Mouse (Mus musculus): ENCODE results near the gene Olfr750.

The Olfr750 gene

DNA sequence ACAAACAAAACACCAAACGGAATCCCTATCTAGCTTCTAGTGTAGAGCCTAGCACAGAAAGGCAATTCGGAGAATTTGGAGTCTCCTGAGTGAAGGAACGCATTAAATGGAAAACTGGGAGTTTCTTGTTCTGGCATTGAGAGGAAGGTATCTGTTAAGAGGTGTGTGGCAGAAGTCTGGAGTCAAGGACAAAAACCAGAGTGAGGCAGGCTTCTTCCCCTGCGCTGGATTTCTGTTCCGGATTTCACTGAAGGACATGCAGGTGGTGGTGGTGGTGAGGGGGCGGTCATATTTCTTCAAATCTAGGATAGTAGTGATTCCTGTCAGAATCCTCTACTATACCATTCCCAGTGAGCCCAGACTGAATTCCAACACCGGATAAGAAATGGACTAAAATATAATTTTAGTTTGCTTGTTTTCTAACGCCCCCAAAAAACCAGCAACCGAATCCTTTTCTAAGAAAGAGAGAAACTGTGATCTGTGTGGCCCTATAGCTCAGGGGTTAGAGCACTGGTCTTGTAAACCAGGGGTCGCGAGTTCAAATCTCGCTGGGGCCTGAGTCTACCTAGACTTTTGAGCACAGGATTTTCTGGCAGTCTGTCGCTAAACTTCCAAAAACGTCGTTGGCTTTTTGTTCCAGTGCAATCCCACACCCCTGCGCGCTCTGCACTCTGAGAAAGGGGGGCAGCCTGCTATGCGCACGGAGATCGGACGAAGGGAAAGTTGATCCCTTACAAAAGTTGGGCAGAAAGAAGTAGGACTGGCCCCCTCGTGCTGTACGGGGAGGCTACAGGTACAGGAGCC, 14.1 kb upstream of the Olfr750 start:
- peak; percentile 76 for DNase-seq (ENCODE audit: low read depth)

DNA sequence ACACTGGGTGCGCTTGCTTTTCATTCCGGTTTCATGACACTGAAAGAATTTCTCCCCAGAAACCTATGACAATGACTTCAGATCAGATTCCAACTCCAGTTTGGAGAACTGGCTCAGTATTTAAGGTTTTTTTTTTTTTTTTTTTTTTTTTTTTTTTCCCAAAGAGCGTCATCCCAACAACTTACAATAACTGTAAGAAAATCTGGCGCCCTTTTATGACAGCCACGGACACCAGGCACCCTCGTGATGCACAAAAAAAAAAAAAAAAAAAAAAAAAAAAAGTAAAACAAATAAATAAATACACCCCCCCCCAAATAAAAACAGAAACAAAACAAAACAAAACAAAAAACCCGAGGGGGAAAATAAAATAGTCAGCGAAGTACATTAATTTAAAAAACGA, 13.5 kb upstream of the Olfr750 start:
- no peak for DNase-seq (ENCODE audit: low read depth)

DNA sequence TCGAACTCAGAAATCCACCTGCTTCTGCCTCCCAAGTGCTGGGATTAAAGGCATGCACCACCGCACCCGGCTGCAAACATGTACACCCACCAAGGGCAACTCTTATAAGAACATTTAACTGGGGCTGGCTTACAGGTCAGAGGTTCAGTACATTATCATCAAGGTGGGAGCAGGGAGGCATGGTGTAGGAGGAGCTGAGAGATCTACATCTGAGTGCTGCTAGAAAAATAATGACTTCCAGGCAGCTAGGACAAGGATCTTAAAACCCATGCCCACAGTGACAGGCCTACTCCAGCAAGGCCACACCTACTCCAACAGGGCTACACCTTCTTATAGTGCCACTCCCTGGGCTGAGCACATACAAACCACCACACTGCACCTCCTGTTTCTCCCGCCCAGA, 11.7 kb upstream of the Olfr750 start:
- no peak for DNase-seq (ENCODE audit: low read depth)

DNA sequence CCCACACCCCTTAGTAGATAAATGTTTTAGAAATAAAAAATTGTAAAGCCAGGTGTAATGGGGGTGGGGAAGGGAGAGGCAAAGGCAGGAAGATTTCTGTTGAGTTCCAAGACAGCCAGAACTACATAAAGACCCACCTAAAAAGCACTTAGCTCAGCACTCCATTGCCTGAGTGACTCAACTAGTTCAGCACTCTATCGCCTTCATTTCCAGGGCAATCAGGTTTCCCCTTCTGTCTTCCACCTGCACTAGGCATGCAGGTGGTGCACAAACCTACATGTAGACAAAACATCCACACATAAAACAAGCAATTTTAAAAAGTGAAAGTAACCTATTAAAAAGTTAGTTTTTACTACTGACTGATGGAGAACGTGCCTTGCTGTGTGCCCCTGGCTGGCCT, 10.9 kb upstream of the Olfr750 start:
- DNase-seq (ENCODE audit: low read depth), result peak; percentile 33

DNA sequence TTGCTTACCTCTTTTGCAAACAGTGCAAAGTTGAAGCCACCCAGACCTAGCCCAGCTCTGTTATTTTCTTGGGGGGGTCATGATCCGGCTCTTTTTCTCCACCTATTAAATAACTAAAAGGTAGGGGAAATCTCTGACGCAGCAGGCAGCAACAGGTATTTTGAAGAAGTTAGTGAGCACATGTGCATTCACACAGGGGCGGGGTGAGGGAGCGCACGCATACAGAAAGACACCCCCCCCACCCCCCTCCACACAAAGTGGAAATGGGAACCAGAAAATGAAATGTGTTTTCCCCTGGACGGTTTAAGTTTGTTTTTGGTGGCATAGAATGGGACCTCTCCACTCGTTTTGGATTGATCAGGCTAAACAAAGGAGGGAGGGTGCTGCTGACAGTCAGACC, 9.6 kb upstream of the Olfr750 start:
- DNase-seq (ENCODE audit: low read depth), result no peak

DNA sequence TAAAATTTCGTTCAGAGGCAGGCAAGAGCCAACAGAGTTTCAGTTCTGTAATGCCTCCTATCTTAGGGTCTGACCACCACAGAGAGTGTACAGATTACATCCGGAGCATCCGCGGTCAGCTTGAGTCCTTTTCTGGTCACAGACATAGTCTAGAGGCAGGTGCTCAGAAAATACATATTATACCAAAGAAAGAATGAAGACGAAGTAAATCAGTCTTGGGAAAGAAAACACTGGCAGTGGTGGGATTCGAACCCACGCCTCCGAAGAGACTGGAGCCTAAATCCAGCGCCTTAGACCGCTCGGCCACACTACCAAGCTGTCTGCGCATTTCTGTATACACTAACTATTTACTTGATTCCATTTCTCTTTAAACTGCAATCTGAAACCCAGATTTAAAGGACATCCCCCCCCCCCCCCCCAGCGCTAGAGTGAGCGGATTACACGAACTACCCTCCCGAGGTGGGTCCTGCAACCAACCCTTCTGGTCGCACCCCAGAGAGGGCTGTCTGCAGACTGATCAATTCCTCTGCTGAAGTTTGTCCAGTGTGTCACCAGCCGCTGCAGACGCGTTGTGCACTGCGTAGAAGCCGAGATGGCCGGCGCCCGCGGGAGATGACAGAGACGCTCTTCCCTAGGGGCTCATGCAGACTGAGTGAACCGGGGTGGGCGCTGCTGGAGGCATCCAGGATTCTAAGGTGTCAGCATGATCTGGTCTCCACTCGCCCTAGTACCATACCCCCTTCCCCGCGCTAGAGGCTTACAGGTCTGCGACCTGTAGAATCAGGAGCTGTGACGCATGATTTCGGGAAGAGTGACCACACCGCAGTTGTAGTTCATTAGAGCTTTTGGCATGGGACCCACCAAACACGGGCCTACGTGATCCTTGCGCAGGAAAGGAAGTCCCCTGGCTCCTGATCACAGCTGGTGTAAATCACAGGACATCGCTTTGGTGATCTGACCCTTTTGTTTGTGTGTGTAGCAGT, 8.7 kb upstream of the Olfr750 start:
- peak; percentile 52 for DNase-seq (ENCODE audit: low read depth)

DNA sequence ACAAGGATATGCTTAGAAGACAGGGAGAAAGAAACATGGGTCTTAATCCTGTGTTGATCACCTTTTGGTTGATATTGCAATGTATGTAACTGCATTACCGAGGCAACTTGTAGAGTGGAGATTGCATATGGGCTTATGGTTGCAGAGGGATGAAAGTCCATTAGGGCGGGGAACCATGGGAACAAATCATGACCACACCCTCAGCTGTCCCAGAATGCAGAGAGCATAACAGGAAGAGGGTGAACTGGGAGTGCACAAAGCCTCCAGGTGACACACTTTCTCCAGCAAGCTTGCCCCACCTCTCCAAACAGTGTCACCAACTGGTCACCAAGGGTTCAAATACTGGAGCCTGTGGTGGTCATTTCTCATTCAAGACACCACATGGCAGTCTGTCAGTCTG, 6.8 kb upstream of the Olfr750 start:
- no peak for DNase-seq (ENCODE audit: low read depth)

DNA sequence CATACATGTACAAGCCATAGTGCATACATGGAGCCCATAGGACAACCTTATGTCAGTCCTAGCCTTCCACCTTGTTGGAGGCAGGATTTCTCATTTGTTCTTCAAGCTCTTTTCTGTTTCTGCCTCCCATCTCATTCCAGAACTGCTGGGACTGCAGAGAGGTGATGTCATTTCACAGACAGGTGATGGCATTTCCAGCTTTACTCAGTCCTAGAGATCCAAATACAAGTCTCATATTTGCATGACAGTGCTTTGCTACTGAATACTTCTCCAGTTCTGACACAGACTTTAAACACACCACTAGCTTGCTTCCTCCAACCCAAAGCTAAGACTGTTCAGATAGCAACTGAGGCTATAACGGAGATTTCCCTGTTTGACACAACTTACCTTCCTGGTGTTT, 4.9 kb upstream of the Olfr750 start:
- DNase-seq (ENCODE audit: low read depth), result no peak

DNA sequence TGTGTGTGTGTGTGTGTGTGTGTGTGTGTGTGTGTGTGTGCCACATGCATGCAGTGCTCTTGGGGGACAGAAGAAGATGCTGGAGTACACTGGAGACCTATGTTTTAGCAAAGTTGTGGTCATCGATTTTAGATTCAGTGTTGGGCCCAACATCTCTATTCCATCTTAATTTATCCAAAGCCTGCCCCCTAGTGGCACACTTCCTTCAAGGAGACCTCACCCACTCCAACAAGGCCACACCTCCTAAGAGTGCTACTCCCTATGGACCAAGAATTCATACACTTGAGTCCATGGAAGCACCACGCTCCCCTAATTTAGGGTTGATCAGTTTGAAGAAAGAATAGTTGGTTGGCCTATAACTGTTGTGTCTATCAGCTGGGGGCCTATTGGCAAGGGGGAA, 4.6 kb downstream of the Olfr750 start:
- DNase-seq (ENCODE audit: low read depth), result peak; percentile 77

DNA sequence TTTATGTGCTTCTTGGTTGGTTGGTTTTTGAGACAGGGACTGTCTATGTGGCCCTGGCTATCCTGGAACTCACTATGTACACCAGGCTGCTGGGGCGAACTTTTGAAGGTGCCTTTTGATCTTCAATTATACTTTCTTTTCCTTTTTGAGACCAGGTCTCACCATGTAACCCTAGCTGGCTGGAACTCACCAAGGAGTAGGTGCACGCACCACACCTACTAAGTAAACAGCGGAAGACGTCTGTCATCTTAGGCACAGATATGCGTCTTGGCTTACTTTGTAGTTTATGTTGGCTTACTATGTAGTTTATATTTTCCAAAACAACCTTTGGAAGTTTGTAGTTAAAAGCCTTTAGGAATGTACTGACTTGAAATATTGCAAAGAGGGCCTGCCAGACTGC, 5.3 kb downstream of the Olfr750 start:
- no peak for DNase-seq (ENCODE audit: low read depth)

DNA sequence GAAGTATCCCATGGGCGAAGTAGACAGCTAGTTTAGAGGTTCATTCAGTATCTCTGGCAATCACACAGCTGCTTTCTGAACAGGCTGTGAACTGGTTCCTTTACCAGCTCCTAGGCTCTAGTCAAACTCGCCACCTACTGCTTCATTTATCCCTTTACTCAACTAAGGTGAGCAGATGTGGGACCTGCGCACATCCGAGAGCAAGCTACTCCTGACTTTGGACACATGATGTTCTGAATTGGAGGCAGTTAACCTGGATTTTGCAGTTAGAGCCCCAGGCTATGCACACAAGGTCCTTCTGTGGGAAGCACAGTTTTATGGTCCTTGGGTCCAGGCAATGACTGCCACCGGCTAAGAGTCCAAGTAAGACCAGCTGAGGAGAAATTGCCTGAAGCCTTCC, 13.5 kb downstream of the Olfr750 start:
- DNase-seq (ENCODE audit: low read depth), result no peak

DNA sequence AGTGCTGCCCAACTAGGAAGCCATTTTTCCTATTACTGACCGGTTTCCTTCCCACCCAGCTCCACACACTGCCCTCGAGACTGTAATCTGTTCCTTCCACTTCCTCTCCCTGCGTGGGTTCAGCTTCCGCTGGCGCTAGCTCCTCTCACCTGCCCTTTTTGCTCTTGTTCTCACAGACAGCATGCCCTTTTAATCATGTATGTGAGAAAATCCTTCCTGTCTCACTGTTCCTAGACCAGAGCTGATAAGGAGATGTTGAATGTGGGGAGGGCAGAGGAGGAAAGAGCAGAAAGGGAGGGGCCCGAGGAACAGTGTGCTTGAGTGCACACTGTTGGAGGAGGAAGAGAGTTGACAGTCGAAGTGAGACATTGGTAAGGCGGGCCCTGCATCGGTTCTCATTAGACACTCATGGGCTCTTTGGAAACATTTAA, 16.8 kb downstream of the Olfr750 start, which contains the start of gene Rnase12:
Gene Rnase12, minus strand, starts transcription at position 261 of the 431 bp plus-strand sequence.
- DNase-seq (ENCODE audit: low read depth), result no peak

DNA sequence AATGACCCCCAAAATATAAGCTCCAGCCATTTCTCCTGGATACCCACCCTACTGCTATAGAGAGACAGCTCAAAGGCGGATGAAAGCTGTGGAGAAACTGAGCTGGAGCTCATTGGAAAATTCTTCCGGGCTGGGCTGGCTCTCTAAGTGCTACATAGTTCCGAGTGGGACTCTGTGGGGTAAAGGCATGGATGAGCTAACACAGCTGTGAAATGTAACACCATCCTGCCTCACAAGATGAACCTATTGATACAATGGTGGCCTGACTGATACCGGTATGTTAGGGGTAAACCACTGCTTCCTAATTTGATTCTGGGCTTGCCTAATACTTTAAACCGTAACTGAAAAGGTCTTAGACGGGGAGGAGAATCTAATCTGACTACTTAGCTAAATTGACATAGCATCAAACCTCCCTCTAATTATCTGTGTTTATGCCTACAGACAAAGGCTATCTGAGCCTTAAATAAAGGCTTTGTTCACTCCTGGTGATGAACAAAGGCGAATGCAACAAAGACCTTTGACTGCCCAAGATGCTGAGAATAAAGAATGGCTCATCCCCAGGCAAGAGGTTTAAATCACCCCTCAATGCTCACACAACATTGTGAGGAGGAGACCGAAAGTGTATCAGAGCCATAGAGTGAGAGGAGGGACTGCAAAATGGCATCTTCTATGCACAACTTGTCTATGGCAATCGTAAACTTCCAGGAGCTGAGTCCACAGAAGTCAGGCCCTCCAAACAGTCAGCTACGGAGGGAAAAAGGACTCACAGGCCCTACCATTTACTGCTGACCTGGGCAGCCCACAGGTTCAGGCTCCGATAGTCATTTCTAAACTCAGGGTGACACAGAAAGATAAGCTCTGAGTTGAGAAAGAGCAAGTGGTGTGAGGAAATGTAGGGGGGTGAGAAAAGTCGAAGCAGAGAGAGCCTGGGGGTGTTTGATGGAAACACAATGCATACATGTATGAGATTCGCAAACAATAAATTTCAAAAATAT, 19.7 kb downstream of the Olfr750 start:
- DNase-seq (ENCODE audit: low read depth), result no peak

DNA sequence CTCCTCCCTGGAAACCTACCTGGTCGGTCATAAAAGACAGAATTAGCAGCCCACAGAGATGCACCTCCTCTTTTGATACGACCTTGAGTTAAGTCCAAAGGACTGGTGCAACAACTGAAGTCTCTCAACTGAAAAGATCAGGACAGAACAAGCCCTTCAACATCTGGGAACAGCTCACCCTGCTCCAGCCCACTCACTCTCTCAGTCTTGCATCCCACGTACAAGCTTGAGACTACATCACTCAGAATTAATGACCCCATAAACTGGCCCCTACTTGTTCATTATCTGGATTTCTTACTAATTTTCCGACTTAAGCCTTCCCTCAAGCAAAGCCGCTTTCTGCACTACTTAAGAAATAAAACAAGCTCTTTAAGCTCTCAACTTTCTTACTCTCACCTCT, 21.1 kb downstream of the Olfr750 start:
- no peak for DNase-seq (ENCODE audit: low read depth)

DNA sequence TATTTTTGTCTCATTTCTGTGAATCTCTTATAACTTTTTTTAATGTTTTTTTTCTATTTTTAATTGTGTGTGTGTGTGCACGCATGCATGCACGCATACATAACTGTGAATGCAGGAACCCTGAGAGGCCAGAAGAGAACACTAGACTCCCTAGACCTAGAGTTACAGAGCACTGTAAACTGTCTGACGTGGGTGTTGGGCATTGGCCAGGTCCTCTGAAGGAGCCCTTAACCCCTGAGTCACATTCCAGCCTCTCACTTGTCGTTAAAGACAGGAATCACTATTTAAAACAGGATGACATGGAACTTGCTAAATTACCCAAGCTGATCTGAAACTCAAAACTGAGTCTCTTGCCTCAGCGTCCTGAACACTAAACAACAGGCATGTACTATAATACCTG, 22.3 kb downstream of the Olfr750 start:
- DNase-seq (ENCODE audit: low read depth), result no peak

DNA sequence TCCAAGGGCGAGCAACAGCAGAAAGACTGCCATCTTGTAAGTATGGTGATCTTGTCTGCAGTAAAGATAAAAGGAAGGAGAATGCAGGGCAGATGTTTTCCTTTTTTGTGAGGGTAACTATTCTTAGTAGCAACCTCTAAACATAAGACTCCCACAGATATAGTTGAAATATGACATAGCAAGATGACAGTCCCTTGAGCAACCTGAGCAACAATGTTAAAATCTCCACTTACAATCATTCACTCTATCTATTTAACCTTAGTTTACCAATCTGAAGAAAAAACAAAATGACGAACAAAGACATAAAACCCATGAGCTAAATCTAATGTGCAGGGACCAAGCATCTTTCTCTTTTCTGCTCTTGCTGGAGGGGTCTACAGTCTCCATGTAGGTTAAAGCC, 24.2 kb downstream of the Olfr750 start, which contains the start of gene Rnase11:
Gene Rnase11, minus strand, starts transcription at position 101 of the 400 bp plus-strand sequence.
- no peak for DNase-seq (ENCODE audit: low read depth)

DNA sequence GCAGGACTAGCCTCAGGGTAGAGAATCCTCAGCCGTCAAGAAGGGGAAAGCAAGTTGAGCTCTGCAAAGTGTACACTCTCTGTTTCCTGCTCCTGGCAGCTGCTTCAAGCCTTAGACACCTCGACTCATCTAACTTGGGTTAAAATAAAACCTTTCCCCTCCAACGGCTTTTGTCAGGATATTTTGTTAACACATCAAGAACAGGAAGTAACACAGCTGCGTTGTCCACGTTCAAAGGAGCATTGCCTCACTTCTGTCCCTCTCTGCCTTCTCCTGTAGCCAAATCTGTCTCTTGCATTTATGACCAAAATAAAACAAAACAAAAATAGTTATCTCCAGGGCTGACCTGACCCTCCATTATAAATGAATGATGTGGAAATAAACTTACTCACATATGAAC, 26.4 kb downstream of the Olfr750 start:
- no peak for DNase-seq (ENCODE audit: low read depth)

DNA sequence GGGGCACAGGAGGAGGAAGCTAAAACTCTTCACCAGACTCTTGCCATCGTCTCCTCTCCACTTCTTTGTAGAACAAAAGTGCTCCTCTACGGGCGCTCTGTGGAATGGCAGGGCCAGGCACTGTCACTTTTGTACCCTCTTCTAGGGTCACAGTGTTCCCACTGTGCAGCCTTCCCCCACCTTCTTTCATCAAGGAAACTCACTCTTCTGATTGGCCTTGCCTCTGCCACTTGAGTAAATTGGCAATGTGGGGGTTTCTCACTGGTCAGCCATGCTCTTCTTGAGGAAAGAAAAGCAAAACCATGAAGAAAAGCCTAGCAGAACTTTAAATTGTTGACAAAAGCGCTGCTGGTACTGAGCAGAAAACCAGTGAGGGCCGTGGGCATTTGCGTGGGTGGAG, 32.5 kb downstream of the Olfr750 start, which contains the start of gene Rnase9:
Gene Rnase9, minus strand, starts transcription at position 101 of the 400 bp plus-strand sequence.
- DNase-seq (ENCODE audit: low read depth), result no peak

DNA sequence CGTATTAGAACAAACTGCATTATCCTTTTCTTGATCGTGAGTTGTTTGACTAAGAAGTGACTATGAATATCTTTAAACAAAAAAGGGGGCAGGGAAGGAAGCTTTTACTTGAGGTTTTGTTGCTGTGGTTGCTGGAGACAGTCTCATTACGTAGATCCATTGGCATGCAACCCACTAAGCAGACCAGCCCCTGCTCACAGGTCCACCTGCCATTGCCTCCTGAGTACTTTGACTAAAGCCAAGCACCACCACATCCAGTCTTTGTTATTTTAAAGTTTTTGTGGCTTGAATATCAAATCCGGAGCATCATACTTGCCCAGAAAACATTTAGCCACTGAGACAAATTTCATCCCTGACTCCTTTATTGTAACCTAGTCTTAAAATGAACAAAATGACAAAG, 38.0 kb downstream of the Olfr750 start:
- DNase-seq (ENCODE audit: low read depth), result no peak

DNA sequence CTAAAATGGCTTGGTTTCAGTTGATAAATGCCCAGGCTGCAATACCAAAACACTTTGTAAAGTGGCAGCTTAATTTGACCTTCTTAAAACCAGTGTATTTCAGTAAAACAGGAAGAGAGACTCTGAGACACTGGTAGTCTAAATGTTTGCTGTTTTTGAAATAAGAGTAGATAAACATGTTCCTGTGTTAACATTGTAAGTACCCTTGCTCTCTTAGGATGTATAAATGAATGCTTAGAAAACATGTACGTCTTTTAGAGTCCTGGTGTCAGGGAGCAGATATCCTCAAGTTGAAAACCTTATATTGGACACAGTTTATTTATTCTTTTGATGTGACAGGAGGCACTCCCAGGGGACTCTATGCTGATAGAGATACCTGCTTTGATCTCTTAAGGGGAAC, 39.0 kb downstream of the Olfr750 start:
- DNase-seq (ENCODE audit: low read depth), result no peak

DNA sequence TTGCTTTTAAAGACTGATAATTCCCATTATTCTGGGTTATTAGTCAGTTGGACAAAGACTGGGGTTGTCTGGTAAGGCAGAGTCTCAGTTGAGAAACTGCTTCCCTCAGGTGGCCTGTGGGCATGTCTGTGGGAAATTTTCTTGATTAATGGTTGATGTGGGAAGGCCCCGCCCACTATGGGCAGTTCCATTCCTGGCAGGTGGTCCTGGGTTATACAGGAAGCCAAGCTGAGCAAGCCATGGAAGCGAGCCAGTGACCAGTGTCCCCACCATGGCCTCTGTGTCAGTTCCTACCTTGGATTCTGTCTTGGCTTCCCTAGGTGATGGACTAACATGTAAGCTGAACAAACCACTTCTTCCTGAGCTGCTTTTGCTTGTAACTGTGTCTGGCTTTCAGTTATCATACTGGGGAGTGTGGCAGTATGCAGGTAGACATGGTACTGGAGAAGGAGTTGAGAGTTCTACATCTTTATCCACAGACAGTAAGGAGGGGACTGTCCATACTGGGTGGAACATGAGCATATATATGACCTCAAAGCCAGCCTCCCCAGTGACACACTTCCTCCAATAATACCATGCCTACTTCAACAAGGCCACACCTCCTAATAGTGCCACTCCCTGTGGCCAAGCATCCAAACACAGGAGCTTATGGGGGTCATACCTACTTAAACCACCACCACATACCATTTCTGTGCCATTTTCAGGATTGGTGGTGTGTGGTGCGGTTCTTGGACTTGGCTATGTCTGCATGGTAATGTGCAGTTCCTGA, 46.7 kb downstream of the Olfr750 start:
- no peak for DNase-seq (ENCODE audit: low read depth)
